Mouse (Mus musculus) left cerebral cortex, adult 11 months (tissue): Measurements from ENCODE around the gene Pxdc1.
A peak's percentile ranks its signal among the peaks of the same experiment; 100 is the strongest.

Experiments
- DNase-seq: peaks from one replicate; pipeline ENCODE4 v3.0.0; 2022; ENCODE audit warnings: low spot score

Pxdc1 gene

GRCm38 (mm10) chr13:34651474-34651991, 1.8 kb downstream of the Pxdc1 start:
- no peak for DNase-seq

GRCm38 (mm10) chr13:34650953-34651352, 2.3 kb downstream of the Pxdc1 start:
- DNase-seq, result no peak

- DNase-seq, result no peak
These were observed 2.9 kb downstream of the Pxdc1 start for GRCm38 (mm10) chr13:34650371-34650770.

GRCm38 (mm10) chr13:34647751-34648150, 5.5 kb downstream of the Pxdc1 start:
- no peak for DNase-seq

GRCm38 (mm10) chr13:34647221-34647620, 6.1 kb downstream of the Pxdc1 start:
- DNase-seq, result no peak

GRCm38 (mm10) chr13:34646240-34646750, 7.0 kb downstream of the Pxdc1 start:
- DNase-seq, result no peak

GRCm38 (mm10) chr13:34645519-34645918, 7.8 kb downstream of the Pxdc1 start:
- no peak for DNase-seq

- no peak for DNase-seq
These were observed 8.9 kb downstream of the Pxdc1 start for GRCm38 (mm10) chr13:34644401-34644800.

GRCm38 (mm10) chr13:34643926-34644325, 9.4 kb downstream of the Pxdc1 start:
- DNase-seq, result no peak

- DNase-seq, result no peak
These were observed 10.1 kb downstream of the Pxdc1 start for GRCm38 (mm10) chr13:34642941-34643875.

GRCm38 (mm10) chr13:34641066-34641465, 12.2 kb downstream of the Pxdc1 start:
- DNase-seq, result no peak

GRCm38 (mm10) chr13:34635978-34636377, 17.3 kb downstream of the Pxdc1 start:
- DNase-seq, result peak; percentile 64

GRCm38 (mm10) chr13:34630319-34630718, 23.0 kb downstream of the Pxdc1 start:
- no peak for DNase-seq

- no peak for DNase-seq
These were observed 23.5 kb downstream of the Pxdc1 start for GRCm38 (mm10) chr13:34629741-34630140.

GRCm38 (mm10) chr13:34627446-34627845, 25.8 kb downstream of the Pxdc1 start:
- no peak for DNase-seq

GRCm38 (mm10) chr13:34624414-34624813, 28.9 kb downstream of the Pxdc1 start:
- DNase-seq, result no peak

- DNase-seq, result no peak
These were observed 40.9 kb downstream of the Pxdc1 start for GRCm38 (mm10) chr13:34612402-34612801.

- DNase-seq, result no peak
These were observed 43.6 kb downstream of the Pxdc1 start for GRCm38 (mm10) chr13:34609711-34610110.

GRCm38 (mm10) chr13:34607079-34607478, 46.2 kb downstream of the Pxdc1 start:
- no peak for DNase-seq

- DNase-seq, result no peak
These were observed 47.4 kb downstream of the Pxdc1 start for GRCm38 (mm10) chr13:34605884-34606283.

GRCm38 (mm10) chr13:34605206-34605605, 48.1 kb downstream of the Pxdc1 start:
- no peak for DNase-seq

GRCm38 (mm10) chr13:34604406-34604805, 48.9 kb downstream of the Pxdc1 start:
- no peak for DNase-seq

GRCm38 (mm10) chr13:34602757-34603156, 50.5 kb downstream of the Pxdc1 start:
- DNase-seq, result no peak
